Mouse (Mus musculus): Measurements from ENCODE around the gene Pip5k1c.

DNA sequence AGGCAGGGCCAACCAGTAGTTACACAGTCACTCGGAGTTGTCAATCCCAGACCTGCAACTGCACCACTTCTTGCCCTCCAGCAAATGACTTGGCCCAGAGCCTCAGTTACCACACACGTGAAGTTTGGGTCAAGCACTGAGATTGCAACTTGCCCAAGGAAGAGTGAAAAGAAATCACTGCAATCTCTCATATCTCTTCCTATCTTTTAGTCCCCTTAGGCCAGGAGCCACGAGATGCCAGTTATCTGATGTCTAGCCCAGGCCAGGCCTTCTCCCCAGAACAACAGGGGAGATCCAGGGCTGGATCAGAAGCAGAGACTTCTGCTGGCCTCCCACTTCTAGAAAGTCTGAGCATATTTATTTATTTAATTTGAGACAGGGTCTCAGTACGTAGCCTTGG is 62.8 kb downstream of the Pip5k1c start:
- TF ChIP-seq CTCF (IDR thresholded peaks at IDR 0.05; ENCODE audit: low read depth) (no peak), EP300 (optimal IDR thresholded peaks at IDR 0.05) (no peak)

Measured in stomach, postnatal 0 days (tissue).